Mouse (Mus musculus) kidney, adult 11 months (tissue): ENCODE measurements around the gene Btnl9.
A peak's percentile ranks its signal among the peaks of the same experiment; 100 is the strongest.
"Not testable (repeated sequence)": the region's sequence is repeated elsewhere in the genome, so short reads cannot be mapped to it uniquely, and the experiment has no call there.

ENCODE experiments used
- DNase-seq: peaks from one replicate; pipeline ENCODE4 v3.0.0; 2022

Gene Btnl9

DNA sequence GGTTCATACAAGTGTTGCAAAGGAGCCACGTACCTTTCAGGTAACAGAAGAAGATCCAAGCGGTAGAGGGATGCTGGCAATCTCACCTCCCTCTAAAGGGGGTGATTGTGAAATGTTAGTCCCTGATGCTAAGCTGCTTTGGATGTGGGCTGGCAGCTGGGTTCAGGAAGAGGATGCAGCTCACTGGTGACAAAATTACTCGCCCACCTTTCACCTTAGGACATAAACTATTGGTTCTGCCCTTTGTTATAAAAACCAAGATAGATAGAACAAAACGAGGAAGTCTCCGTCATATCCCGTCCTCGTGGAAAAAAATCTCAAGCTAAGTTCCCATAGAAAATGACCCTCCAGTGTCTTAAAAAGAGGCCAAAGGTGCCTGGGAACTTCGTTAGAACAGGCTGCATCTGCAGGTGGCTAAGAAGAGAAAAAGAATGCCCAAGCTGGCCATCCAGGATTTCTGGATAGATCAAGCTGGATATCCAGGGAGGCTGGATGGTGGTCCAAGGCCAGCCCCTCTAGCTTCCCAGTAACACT, at the start of gene Btnl9:
Gene Btnl9, minus strand, starts transcription at position 205 of the 534 bp plus-strand sequence.
- DNase-seq, result no peak

DNA sequence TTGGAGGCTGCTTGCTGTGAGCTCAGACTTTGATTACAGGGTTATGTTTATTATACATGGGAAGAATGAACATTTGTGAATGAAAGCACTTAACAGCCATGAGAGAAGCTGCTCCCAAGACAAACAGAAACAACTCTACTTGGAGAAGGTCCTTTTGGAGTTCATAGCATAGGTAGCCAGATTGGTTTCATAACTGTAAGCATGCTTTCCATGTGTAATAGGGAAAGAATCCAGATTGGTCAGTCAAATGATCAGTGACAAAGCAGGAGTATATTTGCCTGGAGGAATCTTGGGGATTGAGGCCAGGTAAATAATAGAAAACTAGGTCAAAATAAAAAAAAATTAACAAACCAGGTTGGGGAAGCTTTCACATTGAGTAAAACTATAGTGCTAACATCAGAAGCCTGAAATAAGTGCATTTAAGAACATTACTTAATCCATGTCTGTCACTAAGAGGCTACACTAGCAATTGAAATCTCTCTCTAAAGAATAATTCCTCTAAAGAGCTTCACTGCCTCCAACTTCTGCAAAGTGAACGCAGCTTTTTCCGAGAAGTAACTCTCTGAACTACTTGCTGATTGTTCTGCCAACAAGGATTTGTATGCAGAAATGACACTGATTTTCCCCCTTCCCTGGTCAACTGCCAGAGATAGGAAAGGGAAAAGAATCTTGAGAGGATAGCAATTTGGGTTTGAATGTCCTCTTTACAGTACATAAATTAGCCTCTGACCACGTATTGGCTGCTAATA, 48.7 kb upstream of the Btnl9 start:
- no peak for DNase-seq

DNA sequence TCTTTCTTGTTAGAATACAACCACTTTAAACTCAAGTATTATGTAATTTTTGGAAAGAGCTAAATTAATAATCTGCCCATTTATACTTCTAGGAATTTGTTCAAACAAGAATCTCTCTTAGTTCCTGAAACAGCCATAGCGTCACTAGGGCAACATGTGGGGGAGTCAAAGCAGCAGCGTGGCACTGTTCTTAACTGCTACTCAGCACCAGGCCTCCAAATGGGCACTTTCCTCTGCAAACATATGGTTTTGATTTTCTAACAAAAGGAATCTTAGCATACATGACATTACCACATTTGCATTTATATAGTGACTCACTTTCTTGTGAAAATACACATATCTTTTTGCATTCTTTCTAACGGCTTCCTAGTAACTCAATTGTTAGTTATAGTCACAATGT, 45.8 kb upstream of the Btnl9 start:
- no peak for DNase-seq

DNA sequence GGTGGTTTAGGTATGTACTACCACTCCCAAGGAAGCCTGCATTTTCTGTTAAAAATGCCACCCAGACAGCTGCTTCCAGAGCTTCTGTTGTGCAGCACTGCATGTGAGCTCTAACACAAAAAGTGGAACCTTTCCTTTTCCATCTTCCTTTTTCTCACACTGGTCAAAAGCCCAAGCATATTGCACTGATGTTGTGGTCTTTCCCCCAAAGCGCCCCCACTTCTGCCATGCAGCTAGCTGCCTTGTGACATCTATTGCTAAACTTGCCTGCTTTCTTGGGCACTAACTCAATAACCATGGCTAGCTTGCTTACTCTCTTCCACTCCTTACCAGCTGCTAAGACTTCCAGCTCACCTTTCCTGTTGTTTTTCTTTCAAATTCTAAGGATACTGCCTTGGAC, 37.5 kb upstream of the Btnl9 start:
- DNase-seq, result no peak

DNA sequence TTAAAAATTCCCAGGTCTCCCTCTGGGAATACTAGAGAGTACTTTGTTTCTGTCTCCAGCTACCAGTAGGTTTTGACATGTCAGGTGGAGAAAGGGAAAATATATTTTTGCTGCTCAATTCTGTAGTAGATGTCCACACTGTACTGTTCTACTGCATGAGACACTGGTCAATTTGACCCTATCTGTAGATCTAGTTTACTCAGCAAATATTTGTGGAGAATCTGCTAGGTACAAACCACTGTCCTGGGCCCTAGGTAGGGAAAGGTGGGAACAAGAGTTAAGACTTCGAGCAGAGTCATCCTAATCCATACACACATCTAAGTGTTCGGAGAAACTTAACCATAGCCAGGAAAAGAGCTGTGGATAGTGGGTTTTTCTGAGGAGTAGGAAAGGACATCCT, 32.3 kb upstream of the Btnl9 start:
- DNase-seq, result no peak

DNA sequence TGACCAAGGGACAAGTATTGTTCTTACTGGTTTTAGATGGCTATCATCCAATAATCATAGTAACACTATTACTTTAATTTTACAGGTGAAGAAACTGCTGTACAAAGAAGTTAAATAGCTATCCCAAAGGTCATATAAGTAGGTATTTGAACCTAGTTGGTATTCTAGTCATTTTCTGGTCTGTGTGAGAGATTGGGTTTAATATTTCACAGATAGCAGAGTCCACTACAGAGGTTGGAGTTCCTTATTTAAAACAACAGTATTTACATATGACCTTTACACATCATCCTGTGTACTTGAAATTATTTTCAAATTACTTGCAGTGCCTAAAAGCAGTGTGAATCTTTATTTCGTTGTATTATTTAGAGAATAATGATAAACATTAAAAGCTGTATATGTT, 26.5 kb upstream of the Btnl9 start:
- no peak for DNase-seq

DNA sequence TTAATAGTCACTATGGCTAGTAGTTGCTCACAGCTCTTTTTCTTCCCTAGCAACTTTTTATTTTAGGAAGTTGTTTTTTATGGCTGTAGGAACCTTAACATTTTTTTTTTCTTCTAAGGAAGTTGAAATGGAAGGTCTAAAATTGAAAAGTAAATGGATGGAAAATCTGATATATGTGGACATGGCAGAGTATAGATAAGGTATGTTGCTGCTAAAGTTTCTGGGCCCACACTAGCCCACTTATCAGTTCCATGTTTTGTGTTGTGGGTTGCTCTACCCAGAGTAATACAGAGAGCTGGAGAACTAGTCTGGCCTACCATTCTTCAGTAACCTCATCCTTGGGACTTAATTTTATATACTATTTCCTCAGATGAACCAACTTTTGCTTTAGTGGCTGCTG, 25.6 kb upstream of the Btnl9 start:
- no peak for DNase-seq

DNA sequence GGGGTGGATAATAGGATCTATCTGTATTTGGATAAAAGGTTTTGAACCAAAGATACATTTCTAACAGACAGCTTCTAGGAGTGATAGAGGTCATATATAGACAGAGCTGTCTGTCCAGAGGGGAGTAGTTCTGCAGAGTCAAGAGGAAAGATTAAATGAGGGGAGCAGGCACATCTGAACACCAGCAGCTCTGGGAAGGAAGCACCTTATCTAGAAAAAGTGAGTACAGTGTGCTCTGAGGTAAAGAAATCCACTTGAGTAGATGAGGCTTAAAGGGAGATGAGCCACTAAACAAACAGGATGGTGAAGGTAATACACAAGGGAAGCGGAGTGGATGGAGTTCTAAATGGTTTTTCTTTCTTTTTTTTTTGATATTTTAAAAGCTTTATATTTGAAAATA, 20.5 kb upstream of the Btnl9 start:
- DNase-seq, result no peak

DNA sequence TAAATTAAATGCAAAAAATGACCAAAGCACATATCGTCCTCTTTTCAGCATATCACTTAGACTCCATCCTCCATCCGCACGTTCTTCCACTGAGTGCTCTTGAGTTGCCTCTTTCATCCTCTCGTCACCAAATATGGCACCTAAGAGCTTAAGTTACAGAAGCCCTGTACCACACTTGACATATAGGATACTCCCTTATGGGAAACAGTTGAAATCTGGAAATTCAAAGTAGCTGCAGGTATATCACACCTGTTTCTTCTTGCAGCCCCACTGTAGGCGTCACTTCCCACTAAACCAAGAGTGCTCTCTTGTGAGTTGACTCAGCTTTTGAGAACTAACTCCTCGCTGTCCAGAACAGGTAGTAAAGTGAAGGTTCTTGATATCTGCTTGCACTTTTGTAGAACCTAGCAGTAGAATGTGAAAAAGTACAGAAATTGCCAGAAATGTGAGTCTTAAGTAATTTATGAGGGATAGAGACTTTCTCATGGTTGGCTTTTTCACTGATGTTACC, 18.2 kb upstream of the Btnl9 start:
- no peak for DNase-seq

DNA sequence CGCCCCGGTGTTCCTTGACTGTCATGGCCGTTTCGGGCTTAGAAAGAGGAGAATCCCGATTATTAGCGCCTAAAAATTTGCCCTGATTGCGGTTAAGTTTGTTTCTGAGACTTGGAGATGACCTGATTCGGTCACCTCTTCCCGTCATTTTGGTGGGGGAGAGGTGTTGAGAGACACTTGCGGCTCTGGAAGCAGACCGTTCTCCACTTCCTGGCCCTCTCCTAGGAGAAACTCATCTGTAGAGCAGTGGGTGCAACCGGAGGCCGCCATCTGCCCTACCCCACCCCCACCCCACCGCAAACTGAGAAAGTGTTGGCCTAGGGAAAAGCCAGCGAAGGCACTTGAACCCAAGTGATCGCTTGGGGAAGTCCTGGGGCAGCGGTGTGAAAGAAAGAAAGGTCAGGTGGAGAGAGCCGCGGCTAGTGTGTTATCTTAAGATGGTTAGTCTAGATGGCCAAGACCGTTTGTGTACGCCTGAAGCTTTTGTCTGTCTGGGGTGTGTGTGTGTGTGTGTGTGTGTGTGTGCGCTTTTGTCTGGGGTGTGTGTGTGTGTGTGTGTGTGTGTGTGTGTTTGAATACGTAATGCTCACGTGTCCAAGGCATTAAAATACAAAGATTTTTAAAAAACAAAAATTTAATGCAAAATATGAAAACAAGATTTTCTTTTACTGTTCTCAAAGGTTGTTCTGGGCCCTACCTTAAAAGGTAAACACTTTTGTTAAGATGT, 17.0 kb upstream of the Btnl9 start:
- DNase-seq, result no peak

DNA sequence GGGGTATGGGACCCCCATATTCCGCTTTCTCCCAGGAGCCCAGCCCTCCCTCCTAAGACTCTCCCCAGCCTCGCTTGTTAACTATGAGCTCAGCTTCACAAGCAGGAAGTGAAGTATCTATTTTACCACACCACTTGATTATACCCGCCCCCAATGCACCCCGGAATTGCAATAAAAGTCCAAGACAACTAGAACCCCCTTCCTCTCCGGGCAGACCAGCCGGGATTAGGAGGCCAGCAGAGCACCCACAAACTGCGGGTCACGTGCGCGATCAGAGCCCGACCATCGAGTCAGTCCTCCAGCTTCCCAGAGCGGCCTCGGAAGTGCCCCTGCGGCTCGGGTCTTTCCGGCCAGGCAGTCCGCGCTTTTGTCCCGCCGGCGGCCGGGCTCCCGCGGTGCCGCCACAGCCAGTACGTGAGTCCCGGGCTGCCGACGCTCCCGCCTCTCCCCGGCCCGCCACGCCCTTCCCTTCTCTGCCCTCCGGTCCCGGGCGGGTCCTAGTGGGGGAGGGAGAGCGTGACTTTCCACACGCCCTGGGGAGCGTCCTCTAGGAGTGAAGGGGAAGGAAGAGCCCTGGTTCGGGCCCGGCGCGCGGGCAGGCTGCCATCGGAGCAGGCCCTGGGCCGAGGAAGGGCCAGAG, 16.3 kb upstream of the Btnl9 start, which contains the start of gene Zfp62:
Gene Zfp62, plus strand, starts transcription at position 164 of the 640 bp plus-strand sequence.
- peak; percentile 96 for DNase-seq

DNA sequence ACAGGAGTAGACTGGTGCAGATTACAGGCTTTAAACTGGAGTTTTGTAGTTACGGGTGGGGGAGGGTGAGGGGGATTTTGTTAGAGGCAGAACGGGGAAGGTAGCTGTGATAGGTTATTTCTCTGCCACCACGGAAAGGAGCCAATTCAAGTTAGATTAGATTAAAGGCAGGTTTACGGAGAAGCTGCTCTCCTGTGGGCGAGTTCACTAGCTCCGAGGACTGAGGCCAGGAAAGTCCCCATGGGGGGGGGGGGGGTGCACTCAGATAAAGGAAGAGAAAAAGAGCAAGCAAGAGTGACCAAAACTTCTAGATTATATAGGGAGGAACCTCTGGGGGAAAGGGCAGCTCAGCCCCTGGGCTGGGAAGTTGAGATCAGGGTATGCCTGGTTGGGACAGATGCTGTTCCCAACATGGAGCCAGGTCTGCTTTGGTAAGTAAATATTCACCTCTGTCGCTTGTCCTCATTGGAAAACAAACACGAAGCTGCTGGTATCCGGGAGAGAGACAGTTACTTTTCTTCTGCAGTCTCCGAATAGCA, 15.6 kb upstream of the Btnl9 start:
- peak; percentile 41 for DNase-seq

DNA sequence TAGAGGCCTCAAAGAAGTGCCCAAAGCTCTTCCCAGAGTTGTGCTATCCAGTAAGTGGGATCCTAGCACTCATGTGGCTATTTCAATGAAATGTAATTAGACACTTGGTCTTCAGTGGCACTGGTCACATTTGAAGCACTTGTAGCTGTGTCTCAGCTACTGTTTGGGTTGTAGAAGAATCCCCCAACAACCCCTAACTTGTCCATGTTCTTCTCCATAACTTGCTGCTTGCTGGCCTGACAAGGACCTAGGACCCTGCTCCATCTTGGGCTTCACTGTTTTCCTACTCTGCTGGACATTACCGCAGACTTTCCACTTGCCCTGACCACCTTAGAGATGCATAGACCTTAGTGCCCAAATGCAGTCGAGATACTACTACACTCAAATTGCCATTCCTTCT, 15.1 kb upstream of the Btnl9 start:
- no peak for DNase-seq

DNA sequence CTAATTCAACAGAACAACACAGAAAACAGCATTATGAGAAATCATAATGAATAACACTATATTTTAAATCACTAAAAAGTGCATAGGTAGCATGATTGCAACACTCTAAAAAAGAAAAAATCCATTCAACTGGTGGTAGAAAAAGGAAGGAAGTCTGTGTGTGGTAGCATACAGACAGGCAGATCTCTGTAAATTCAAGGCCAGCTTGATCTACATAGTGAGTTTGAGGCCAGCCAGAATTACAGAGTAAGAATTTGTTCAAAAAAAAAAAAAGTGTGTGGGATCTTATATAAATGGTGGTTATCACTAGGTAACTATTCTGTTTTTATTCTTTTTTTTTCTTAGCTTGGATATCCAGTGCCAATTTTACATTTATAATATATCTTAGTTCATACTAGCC, 14.2 kb upstream of the Btnl9 start:
- no peak for DNase-seq

DNA sequence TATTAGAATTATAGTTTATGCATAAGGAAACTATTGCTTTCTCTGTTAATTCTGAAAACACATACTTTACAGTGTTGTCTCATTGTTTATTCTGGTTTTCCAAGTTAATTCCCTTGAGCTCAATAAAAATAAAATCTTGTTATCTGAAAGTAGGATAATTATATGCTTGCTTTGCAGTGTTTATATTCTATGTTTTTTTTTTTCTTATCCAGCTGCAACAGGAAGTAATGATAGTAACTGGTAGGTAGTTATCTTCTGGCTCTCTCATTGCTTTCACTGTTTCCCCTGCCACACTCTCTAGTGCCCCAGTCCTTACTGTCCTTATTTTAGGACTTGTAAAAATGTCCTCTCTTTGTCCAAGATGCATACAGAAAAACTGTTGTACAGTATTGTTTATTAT, 13.7 kb upstream of the Btnl9 start:
- no peak for DNase-seq

DNA sequence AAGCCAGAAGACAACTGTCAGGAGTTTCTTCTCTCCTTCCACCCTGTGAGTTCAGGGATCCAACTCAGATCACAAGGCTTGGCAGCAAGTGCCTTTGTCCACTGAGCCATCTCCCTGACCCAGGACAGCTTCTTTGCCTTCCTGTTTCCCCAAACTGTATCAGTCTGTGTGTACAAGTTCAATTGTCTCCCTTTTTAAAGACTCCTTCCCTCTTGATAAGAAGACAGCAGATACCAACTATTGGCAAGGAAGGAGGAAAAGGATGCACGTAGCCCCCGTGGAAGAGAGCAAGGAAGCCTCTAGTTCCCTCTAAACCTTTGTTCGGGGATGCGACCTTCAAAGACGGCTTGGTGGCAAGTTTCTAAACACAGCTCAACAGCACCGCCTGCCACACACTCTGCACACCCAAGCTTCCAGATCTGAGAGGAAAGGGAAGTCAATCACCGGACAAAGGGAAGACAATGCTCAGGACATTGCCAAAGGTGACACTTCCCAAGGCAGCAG, 8.9 kb upstream of the Btnl9 start:
- no peak for DNase-seq

DNA sequence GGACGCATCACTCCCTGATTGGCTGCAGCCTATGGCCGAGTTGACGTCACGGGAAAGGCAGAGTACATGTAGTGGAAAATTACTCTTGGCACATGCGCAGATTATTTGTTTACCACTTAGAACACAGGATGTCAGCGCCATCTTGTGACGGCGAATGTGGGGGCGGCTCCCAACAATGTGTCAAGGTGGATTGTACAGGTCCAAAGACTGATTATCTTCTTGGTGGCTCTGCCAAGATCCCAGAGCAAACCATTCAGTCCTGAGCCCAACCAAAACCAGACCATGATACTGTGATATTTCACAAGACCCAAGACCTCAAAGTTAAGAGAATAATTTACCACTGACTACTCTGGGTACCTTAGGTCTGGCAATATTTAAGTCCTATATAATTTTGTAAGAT, 7.8 kb upstream of the Btnl9 start:
- DNase-seq, result not testable (repeated sequence)

DNA sequence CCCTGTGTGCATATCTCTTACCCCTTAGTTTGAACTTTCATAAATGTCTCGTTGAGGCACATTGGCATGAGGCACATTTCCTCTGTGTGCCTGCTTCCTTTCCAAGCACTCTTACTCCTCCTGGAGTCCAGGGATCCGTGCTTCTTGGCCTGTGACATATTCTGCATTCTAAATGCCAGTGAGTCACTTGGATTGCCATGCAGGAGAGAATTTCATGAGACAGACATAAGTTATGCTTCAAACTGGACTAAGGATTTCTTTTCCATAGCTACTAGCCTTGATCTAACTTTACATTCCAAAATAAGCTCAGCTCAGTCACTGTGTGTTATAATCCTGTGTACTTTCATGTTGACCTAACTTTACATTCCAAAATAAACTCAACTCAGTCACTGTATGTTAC, 4.1 kb upstream of the Btnl9 start:
- no peak for DNase-seq

DNA sequence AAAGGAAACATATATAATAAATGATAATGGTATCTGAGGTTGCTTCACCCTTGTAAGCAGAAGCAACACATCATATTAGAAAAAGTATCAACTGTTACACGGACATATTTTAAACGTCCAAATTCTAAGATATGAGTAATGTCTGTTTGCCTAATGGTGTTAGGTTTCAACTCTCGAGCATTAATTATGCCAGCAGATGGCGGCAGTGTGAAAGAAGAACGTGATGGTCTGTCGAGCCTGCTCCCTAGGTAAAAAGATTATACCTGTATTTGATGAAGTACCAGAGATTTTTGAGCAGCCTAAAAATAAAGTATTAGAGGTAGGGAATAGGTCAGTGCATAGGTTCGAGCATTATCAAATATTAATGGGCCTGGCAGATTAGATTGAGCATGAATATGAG, 2.8 kb upstream of the Btnl9 start:
- DNase-seq, result peak; percentile 41

DNA sequence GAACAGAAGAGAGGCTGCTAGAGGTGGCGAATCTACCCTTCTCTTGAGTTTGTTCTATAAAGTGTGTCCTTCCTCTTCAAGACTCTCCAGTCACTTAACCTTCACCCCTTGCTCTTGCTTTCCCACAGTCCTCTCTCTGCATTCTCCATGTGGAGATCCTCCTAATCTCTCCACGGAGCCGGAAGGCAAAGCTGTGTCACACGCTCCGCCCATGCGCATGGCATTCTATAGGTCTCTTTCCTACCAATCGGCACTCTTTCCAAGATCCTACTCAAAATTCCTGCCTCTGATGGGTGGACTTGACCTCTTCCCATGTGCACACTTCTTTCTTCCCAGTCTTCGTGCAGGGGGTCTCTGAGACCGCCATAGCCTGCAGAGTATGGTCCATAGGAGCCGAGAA, 742 bp upstream of the Btnl9 start:
- DNase-seq, result no peak

DNA sequence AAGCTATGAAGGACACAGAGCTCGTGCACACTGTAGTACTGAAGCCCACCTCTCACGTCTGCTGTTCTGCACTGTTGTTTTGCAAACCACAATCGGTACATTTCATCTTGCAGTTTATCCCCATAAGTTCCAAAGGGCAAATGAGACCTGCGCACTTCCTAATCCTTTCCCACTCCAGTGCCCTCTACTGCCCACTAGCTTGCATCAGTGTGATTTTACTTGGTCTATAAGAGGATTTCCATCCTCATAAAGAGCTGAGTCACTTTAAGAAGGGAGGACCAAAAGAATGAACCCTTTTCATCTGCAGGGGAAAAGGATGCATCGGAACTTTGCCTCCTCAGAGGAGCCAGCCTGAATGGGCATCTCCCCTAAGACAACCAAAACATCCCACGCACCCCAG, 507 bp downstream of the Btnl9 start:
- no peak for DNase-seq

DNA sequence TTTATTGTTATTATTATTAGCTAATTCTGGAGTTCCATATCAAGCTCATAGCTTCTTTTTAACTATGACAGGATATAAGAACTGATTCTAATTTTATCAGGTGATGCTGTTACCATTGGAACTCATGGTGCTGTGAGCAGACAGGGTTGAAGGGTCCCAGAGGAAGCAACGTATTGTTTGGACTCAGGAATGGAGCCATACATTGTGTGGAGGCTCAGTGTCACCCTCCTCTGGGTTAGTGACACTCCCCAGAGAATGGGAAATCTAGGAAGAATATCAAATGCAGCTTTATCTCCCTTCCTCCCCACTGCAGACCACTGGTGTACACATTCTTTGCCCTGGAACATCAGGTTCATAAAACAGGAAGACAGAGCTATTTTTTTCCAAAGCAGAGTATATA, 3.8 kb downstream of the Btnl9 start:
- DNase-seq, result no peak
